Mouse (Mus musculus): ENCODE measurements at regions not wholly inside any gene's neighbourhood (a gene's known extent, or its start where the extent isn't known, plus 50 kb on each side); places are given as distances from the start of the nearest gene placed in this dataset.

- 57% methylated on average over 14 of the region's 14 CpGs for WGBS (ENCODE audit: insufficient replicate concordance)
- H3K4me3 ChIP-seq (replicated peaks), result no peak overlapping the region
- DNase-seq (no peak), ATAC-seq (ENCODE audit: low read depth) (no peak)
- no peaks in the 10 kb centered on the region for H3K36me3 ChIP-seq
- no peaks in the 10 kb centered on the region for H3K27me3 ChIP-seq
- H3K4me2 ChIP-seq, result no peak overlapping the region
- no peak overlapping the region for H3K9ac ChIP-seq
- no peak overlapping the region for H3K27ac ChIP-seq
- H3K4me1 ChIP-seq (replicated peaks), result no peaks in the 10 kb centered on the region
- no peaks in the 10 kb centered on the region for H3K9me3 ChIP-seq (replicated peaks)
Measured at GRCm38 (mm10) chr6:117279786-117280411, 111.6 kb downstream of the Cxcl12 start.

GRCm38 (mm10) chr6:117280911-117281310 is 112.6 kb downstream of the Cxcl12 start:
- Histone ChIP-seq H3K9me3 (replicated peaks) (no peaks in the 10 kb centered on the region), H3K27me3 (no peaks in the 10 kb centered on the region), H3K9ac (no peak overlapping the region), H3K27ac (no peak overlapping the region), H3K4me1 (replicated peaks) (no peaks in the 10 kb centered on the region), H3K4me3 (replicated peaks) (no peak overlapping the region), H3K4me2 (no peak overlapping the region), H3K36me3 (no peaks in the 10 kb centered on the region)
- DNase-seq (no peak), ATAC-seq (ENCODE audit: low read depth) (no peak)
- WGBS (ENCODE audit: insufficient replicate concordance), result 65% methylated on average over 3 of the region's 3 CpGs

GRCm38 (mm10) chr6:117283616-117284015 is 115.3 kb downstream of the Cxcl12 start:
- DNase-seq (no peak), ATAC-seq (ENCODE audit: low read depth) (no peak)
- no peaks in the 10 kb centered on the region for H3K4me1 ChIP-seq (replicated peaks)
- no peaks in the 10 kb centered on the region for H3K27me3 ChIP-seq
- H3K4me3 ChIP-seq (replicated peaks), result no peak overlapping the region
- no peak overlapping the region for H3K4me2 ChIP-seq
- no peak overlapping the region for H3K27ac ChIP-seq
- no peak overlapping the region for H3K9ac ChIP-seq
- no peaks in the 10 kb centered on the region for H3K9me3 ChIP-seq (replicated peaks)
- H3K36me3 ChIP-seq, result no peaks in the 10 kb centered on the region
- 38% methylated on average over 3 of the region's 3 CpGs for WGBS (ENCODE audit: insufficient replicate concordance)

GRCm38 (mm10) chr6:117284376-117285106 is 116.2 kb downstream of the Cxcl12 start:
- DNase-seq, result no peak
- Histone ChIP-seq H3K4me3 (replicated peaks) (no peak overlapping the region), H3K4me2 (no peak overlapping the region), H3K36me3 (no peaks in the 10 kb centered on the region), H3K9me3 (replicated peaks) (no peaks in the 10 kb centered on the region), H3K9ac (no peak overlapping the region), H3K27me3 (no peaks in the 10 kb centered on the region), H3K27ac (no peak overlapping the region), H3K4me1 (replicated peaks) (no peaks in the 10 kb centered on the region)
- ATAC-seq (ENCODE audit: low read depth), result no peak
- WGBS (ENCODE audit: insufficient replicate concordance), result 57% methylated on average over 5 of the region's 5 CpGs

GRCm38 (mm10) chr6:117287396-117287795 is 119.1 kb downstream of the Cxcl12 start:
- no peak overlapping the region for H3K4me2 ChIP-seq
- WGBS (ENCODE audit: insufficient replicate concordance), result 57% methylated on average over 5 of the region's 5 CpGs
- H3K9me3 ChIP-seq (replicated peaks), result no peaks in the 10 kb centered on the region
- H3K4me3 ChIP-seq (replicated peaks), result no peak overlapping the region
- no peak overlapping the region for H3K9ac ChIP-seq
- no peaks in the 10 kb centered on the region for H3K27me3 ChIP-seq
- H3K4me1 ChIP-seq (replicated peaks), result no peaks in the 10 kb centered on the region
- no peak overlapping the region for H3K27ac ChIP-seq
- DNase-seq (no peak), ATAC-seq (ENCODE audit: low read depth) (no peak)
- H3K36me3 ChIP-seq, result no peaks in the 10 kb centered on the region

GRCm38 (mm10) chr6:117293780-117294465 is 125.6 kb downstream of the Cxcl12 start:
- ATAC-seq (ENCODE audit: low read depth) (no peak), DNase-seq (no peak)
- no peak overlapping the region for H3K4me2 ChIP-seq
- no peak overlapping the region for H3K9ac ChIP-seq
- no peaks in the 10 kb centered on the region for H3K4me1 ChIP-seq (replicated peaks)
- no peaks in the 10 kb centered on the region for H3K27me3 ChIP-seq
- H3K4me3 ChIP-seq (replicated peaks), result no peak overlapping the region
- H3K36me3 ChIP-seq, result no peaks in the 10 kb centered on the region
- no peak overlapping the region for H3K27ac ChIP-seq
- H3K9me3 ChIP-seq (replicated peaks), result no peaks in the 10 kb centered on the region
- WGBS (ENCODE audit: insufficient replicate concordance), result 48% methylated on average over 9 of the region's 9 CpGs

GRCm38 (mm10) chr6:117297918-117298317 is 129.6 kb downstream of the Cxcl12 start:
- Histone ChIP-seq H3K9ac (no peak overlapping the region), H3K9me3 (replicated peaks) (no peaks in the 10 kb centered on the region), H3K27me3 (no peaks in the 10 kb centered on the region), H3K4me1 (replicated peaks) (no peaks in the 10 kb centered on the region), H3K27ac (peak overlapping the region; percentile 57; the same call in 1 of the 2 replicates), H3K4me2 (no peak overlapping the region), H3K36me3 (no peaks in the 10 kb centered on the region), H3K4me3 (replicated peaks) (no peak overlapping the region)
- DNase-seq, result no peak
- 57% methylated on average over 2 of the region's 2 CpGs for WGBS (ENCODE audit: insufficient replicate concordance)
- ATAC-seq (ENCODE audit: low read depth), result peak; percentile 71

- Histone ChIP-seq H3K27ac (peak overlapping the region; percentile 64; the same call in 1 of the 2 replicates), H3K4me2 (no peak overlapping the region)
Measured at GRCm38 (mm10) chr6:117299503-117300288, 131.4 kb downstream of the Cxcl12 start.

GRCm38 (mm10) chr6:117303361-117303760 is 135.0 kb downstream of the Cxcl12 start:
- Histone ChIP-seq H3K4me3 (replicated peaks) (no peak overlapping the region), H3K9ac (no peak overlapping the region), H3K4me2 (no peak overlapping the region), H3K4me1 (replicated peaks) (no peaks in the 10 kb centered on the region), H3K36me3 (no peaks in the 10 kb centered on the region), H3K9me3 (replicated peaks) (no peaks in the 10 kb centered on the region), H3K27me3 (no peaks in the 10 kb centered on the region), H3K27ac (no peak overlapping the region)
- DNase-seq (no peak), ATAC-seq (ENCODE audit: low read depth) (no peak)
- WGBS (ENCODE audit: insufficient replicate concordance), result 49% methylated on average over 4 of the region's 5 CpGs

More at GRCm38 (mm10) chr6:117299503-117300288, 131.4 kb downstream of the Cxcl12 start:
- no peak overlapping the region for H3K4me3 ChIP-seq (replicated peaks)
- H3K4me1 ChIP-seq (replicated peaks), result no peaks in the 10 kb centered on the region
- DNase-seq (no peak), ATAC-seq (ENCODE audit: low read depth) (peak; percentile 68)
- no peak overlapping the region for H3K9ac ChIP-seq
- H3K9me3 ChIP-seq (replicated peaks), result no peaks in the 10 kb centered on the region
- H3K36me3 ChIP-seq, result no peaks in the 10 kb centered on the region
- no peaks in the 10 kb centered on the region for H3K27me3 ChIP-seq
- 60% methylated on average over 7 of the region's 7 CpGs for WGBS (ENCODE audit: insufficient replicate concordance)

GRCm38 (mm10) chr6:117305736-117306250 is 137.5 kb downstream of the Cxcl12 start:
- WGBS (ENCODE audit: insufficient replicate concordance), result 56% methylated on average over 4 of the region's 4 CpGs

GRCm38 (mm10) chr6:117308636-117309035 is 140.3 kb downstream of the Cxcl12 start:
- Histone ChIP-seq H3K9ac (no peak overlapping the region), H3K4me3 (replicated peaks) (no peak overlapping the region), H3K4me1 (replicated peaks) (no peaks in the 10 kb centered on the region), H3K36me3 (no peaks in the 10 kb centered on the region), H3K4me2 (no peak overlapping the region), H3K27me3 (no peaks in the 10 kb centered on the region), H3K27ac (no peak overlapping the region), H3K9me3 (replicated peaks) (no peaks in the 10 kb centered on the region)
- WGBS (ENCODE audit: insufficient replicate concordance), result 55% methylated on average over 2 of the region's 2 CpGs
- ATAC-seq (ENCODE audit: low read depth) (no peak), DNase-seq (no peak)

More at GRCm38 (mm10) chr6:117305736-117306250, 137.5 kb downstream of the Cxcl12 start:
- DNase-seq, result no peak
- no peak overlapping the region for H3K4me2 ChIP-seq
- no peak overlapping the region for H3K9ac ChIP-seq
- H3K36me3 ChIP-seq, result no peaks in the 10 kb centered on the region
- ATAC-seq (ENCODE audit: low read depth), result no peak
- H3K27ac ChIP-seq, result no peak overlapping the region
- H3K4me1 ChIP-seq (replicated peaks), result no peaks in the 10 kb centered on the region
- no peak overlapping the region for H3K4me3 ChIP-seq (replicated peaks)
- no peaks in the 10 kb centered on the region for H3K9me3 ChIP-seq (replicated peaks)
- H3K27me3 ChIP-seq, result no peaks in the 10 kb centered on the region

Measured in liver, embryonic 13.5 days (tissue).